Mouse (Mus musculus) splenic B cell, adult 2 months (primary cell): ENCODE measurements around the gene Zfp51.

Experiments used
- DNase-seq: peaks from one replicate; pipeline ENCODE4 v3.0.0-alpha.2; 2011; ENCODE audit warnings: low read depth, low spot score
- H3K27me3 ChIP-seq: 2 replicates; pipeline ENCODE4 v1.6.1; 2012; ENCODE audit warnings: mild to moderate bottlenecking, low read length, moderate library complexity, mixed read lengths; ENCODE audit not compliant: control insufficient read depth, poor library complexity, insufficient read depth, severe bottlenecking
- H3K36me3 ChIP-seq: 2 replicates; pipeline ENCODE4 v1.6.1; 2012; ENCODE audit warnings: mild to moderate bottlenecking, low read length, moderate library complexity, mixed read lengths; ENCODE audit not compliant: control insufficient read depth, poor library complexity, insufficient read depth, severe bottlenecking

The Zfp51 gene

DNA sequence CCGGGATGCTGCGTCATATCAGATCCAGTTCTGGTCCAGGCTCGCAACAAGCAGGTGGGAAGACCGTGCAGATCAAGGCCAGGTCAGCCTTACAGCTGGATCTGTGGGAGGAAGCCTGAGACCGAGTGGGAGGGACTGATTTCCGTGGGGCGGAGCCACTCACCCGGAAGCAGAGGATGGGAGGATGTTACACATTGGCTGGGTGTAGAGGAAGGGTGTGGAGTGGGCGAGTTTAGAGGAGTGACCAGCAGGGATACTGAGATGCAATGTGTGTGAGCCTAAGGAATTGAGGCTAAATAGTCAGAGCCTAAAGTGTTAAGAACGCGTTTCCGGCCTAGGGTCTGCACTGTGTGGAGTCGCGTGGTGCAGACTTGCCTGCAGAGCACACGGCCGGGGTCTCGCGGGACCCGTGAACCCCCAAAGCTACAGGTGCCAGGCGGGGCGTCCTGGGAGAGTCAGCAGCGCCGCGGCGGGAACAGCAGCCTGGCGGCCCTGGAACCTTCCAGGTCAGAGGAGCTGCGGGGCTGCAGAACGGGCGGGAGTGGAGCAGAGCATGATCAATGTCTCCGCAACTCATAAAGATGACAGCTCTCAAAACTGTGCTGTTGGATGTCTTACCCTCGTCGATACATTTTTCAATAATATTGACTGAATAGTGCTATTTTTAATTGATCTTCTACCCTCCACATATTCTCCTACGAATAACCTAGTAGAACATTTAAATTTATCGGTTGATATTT, 38.8 kb downstream of the Zfp51 start, which contains the start of gene Zfp53:
Zfp53 (plus strand) TSS at position 239 of the 740 bp plus-strand sequence.
- Histone ChIP-seq H3K36me3 (peaks cover 3% of the 10 kb centered on the region; the same call in 1 of the 2 replicates), H3K27me3 (no peaks in the 10 kb centered on the region)
- peak; percentile 86 for DNase-seq

GRCm38 (mm10) chr17:21489500-21490001, 39.4 kb downstream of the Zfp51 start:
- no peak for DNase-seq
- H3K36me3 ChIP-seq = peaks cover 3% of the 10 kb centered on the region; the same call in 1 of the 2 replicates
- H3K27me3 ChIP-seq = no peaks in the 10 kb centered on the region

DNA sequence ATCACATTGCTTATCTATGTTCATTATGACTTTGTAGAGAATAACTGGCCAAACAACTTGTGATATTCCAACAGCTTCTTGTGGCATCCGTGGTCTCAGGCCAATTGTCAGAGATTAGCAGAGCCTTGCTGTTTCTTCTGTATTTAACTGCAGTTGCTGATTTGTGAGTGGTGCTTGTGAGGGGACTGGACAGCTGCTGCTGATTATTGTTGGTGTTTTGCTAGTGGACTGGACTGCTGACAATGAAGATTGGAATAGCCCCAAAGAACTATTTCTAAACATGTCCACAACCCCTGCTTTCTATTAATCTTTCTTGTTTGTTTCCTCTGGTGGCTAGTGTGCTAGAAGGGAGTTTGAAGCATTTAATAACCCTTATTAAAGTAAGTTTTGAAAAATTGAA, 51.2 kb downstream of the Zfp51 start:
- DNase-seq = no peak
- H3K36me3 ChIP-seq = no peaks in the 10 kb centered on the region; the same call in 1 of the 2 replicates
- no peaks in the 10 kb centered on the region for H3K27me3 ChIP-seq

DNA sequence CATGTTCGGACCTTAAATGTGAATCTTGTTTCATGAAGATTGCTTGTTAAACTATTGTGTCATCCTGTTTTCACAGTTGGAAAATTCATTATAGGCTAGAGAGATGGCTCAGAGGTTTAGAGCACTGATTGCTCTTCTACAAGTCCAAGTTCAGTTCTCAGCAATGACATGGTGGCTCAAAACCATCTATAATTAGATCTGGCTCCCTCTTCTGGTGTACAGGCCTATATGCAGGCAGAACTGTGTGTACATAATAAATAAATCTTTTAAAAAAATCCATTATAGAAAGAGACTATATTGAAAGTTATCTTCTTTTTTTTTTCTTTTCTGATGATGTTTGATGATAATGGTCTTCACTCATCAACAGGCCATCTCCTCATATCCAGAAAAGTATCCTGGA, 54.4 kb downstream of the Zfp51 start:
- Histone ChIP-seq H3K27me3 (no peaks in the 10 kb centered on the region), H3K36me3 (peaks cover 4% of the 10 kb centered on the region)
- peak; percentile 29 for DNase-seq

DNA sequence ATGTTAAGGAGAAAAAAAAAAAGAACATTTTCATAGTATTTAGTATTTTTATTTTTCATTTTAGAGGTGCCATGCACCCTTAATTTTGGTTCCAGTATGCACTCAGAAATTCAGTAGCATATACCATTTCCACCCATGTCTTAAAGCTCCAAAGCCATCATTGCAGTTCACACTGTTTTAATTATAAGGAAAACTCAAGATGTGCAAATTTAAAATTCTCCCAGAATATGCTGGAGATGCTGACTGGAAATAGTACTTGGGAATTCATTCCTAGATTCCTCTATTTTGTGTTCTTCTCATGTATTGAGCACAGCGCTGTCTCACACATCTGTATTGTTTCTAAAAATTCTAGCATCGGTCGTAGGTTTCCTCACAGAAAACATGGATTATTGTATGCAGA, 56.1 kb downstream of the Zfp51 start:
- peaks cover 4% of the 10 kb centered on the region for H3K36me3 ChIP-seq
- no peaks in the 10 kb centered on the region for H3K27me3 ChIP-seq
- DNase-seq = no peak

GRCm38 (mm10) chr17:21509756-21510155, 59.6 kb downstream of the Zfp51 start:
- Histone ChIP-seq H3K27me3 (no peaks in the 10 kb centered on the region), H3K36me3 (peaks cover 4% of the 10 kb centered on the region; the same call in 1 of the 2 replicates)
- no peak for DNase-seq
